8 mouse cellular contexts compared by ENCODE assay signal in genomic region chr4:99193214-99193613, GRCm38 (mm10). TPM values are rescaled to one million over a fixed set of nuclear protein-coding genes. Genes with fewer than 3 reads are reported as not detected.
DNase-seq lines count a peak whose midpoint lies in the region; ATAC-seq lines count a peak whose summit lies in the region.

No protein-coding gene starts in this region.

- no peaks in the 10 kb centered on the region for H3K9me3 ChIP-seq in lung, embryonic 15.5 days
- no peaks in the 10 kb centered on the region for H3K9me3 ChIP-seq in limb, embryonic 13.5 days
- no peaks in the 10 kb centered on the region for H3K9me3 ChIP-seq in stomach, embryonic 14.5 days (ENCODE audit: control insufficient read depth, low read depth, low read length)

- H3K4me2 ChIP-seq in lung, embryonic 15.5 days: peak overlapping the region; percentile 64
- H3K4me2 ChIP-seq in limb, embryonic 13.5 days (replicated peaks): peak overlapping the region; percentile 65
- peak overlapping the region; percentile 57 for H3K4me2 ChIP-seq in stomach, embryonic 14.5 days (replicated peaks; ENCODE audit: low read depth, low read length)

- DNase-seq in cerebellum, adult 9-10 months: peak; percentile 48
- no peak for DNase-seq in cerebellum, adult 9-11 months
- no peak for DNase-seq in lung, postnatal 14 days
- DNase-seq in thymus, postnatal 14 days: no peak
- no peak for DNase-seq in adrenal gland, postnatal 36 days

- ATAC-seq in lung, embryonic 15.5 days (ENCODE audit: borderline replicate concordance, extremely low read depth, low FRiP score, low TSS enrichment): no peak
- ATAC-seq in limb, embryonic 13.5 days (ENCODE audit: low FRiP score, low read depth): no peak
- ATAC-seq in stomach, embryonic 14.5 days (ENCODE audit: insufficient number of reproducible peaks, insufficient read depth, low FRiP score, low read depth): no peak

- H3K9ac ChIP-seq in lung, embryonic 15.5 days: peak overlapping the region; percentile 72; the same call in 1 of the 2 replicates
- no peak overlapping the region for H3K9ac ChIP-seq in limb, embryonic 13.5 days
- no peak overlapping the region; the same call in 1 of the 2 replicates for H3K9ac ChIP-seq in stomach, embryonic 14.5 days (replicated peaks; ENCODE audit: low read depth, low read length)

- no peaks in the 10 kb centered on the region for H3K36me3 ChIP-seq in lung, embryonic 15.5 days
- H3K36me3 ChIP-seq in limb, embryonic 13.5 days: no peaks in the 10 kb centered on the region
- H3K36me3 ChIP-seq in stomach, embryonic 14.5 days (ENCODE audit: control insufficient read depth, insufficient read depth, low read length): no peaks in the 10 kb centered on the region

- peak overlapping the region; percentile 75 for H3K4me3 ChIP-seq in lung, embryonic 15.5 days
- peak overlapping the region; percentile 71 for H3K4me3 ChIP-seq in limb, embryonic 13.5 days
- H3K4me3 ChIP-seq in stomach, embryonic 14.5 days (ENCODE audit: low read depth, low read length): peak overlapping the region; percentile 54

- peaks cover 14% of the 10 kb centered on the region for H3K4me1 ChIP-seq in lung, embryonic 15.5 days
- peaks cover 9% of the 10 kb centered on the region; the same call in 1 of the 2 replicates for H3K4me1 ChIP-seq in limb, embryonic 13.5 days
- no peaks in the 10 kb centered on the region; the same call in 1 of the 2 replicates for H3K4me1 ChIP-seq in stomach, embryonic 14.5 days (ENCODE audit: control insufficient read depth, insufficient read depth, low read length)

- H3K27me3 ChIP-seq in lung, embryonic 15.5 days: no peaks in the 10 kb centered on the region
- H3K27me3 ChIP-seq in limb, embryonic 13.5 days: no peaks in the 10 kb centered on the region
- H3K27me3 ChIP-seq in stomach, embryonic 14.5 days (ENCODE audit: control insufficient read depth, insufficient read depth, low read length): no peaks in the 10 kb centered on the region

- 35% methylated on average over 6 of the region's 6 CpGs for WGBS in lung, embryonic 15.5 days
- WGBS in limb, embryonic 13.5 days: 40% methylated on average over 6 of the region's 6 CpGs
- 41% methylated on average over 6 of the region's 6 CpGs for WGBS in stomach, embryonic 14.5 days

- H3K27ac ChIP-seq in lung, embryonic 15.5 days: no peak overlapping the region
- no peak overlapping the region for H3K27ac ChIP-seq in limb, embryonic 13.5 days
- H3K27ac ChIP-seq in stomach, embryonic 14.5 days (ENCODE audit: low read length): no peak overlapping the region

RNA-seq across cellular contexts. Expression of gene Atg4c, which starts 0.5 kb away (rescaled TPM):
- 12.2 and 12.7 TPM in 2 replicates for polyA plus RNA-seq in lung, embryonic 15.5 days (2015; fragmentation: Nextera tagmentation; extraction: Ambion mirVana)
- polyA plus RNA-seq in limb, embryonic 13.5 days (2015; fragmentation: Nextera tagmentation; extraction: Ambion mirVana): 16.1 and 18.5 TPM in 2 replicates
- 12.3 and 13.6 TPM in 2 replicates for polyA plus RNA-seq in stomach, embryonic 14.5 days (2014; fragmentation: Nextera tagmentation; extraction: Ambion mirVana)
- 10 to 100 TPM; 11.2 to 17.6 TPM for total RNA-seq in adrenal gland, postnatal 36 days (2021)
